Comparison of ENCODE assay signal across 8 mouse cellular contexts in genomic region chr8:26438877-26439276, GRCm38 (mm10).
DNase-seq lines count a peak whose midpoint lies in the region; ATAC-seq and TF ChIP-seq lines count a peak whose summit lies in the region.
"Had no signal": no experiment of that assay in that cellular context is flagged by ENCODE, and none has a peak within 500 bp of the region (broad histone marks: within the 10 kb centered on the region; RNA-seq: fewer than 3 reads in every experiment).

No protein-coding gene starts in this region.

- no peak for TF ChIP-seq CTCF in lung, embryonic 14.5 days (IDR thresholded peaks at IDR 0.05; ENCODE audit: low read depth)

- H3K27ac ChIP-seq in lung, embryonic 14.5 days (ENCODE audit: low read depth): no peak overlapping the region
- peak overlapping the region; percentile 67 for H3K27ac ChIP-seq in hindbrain, embryonic 11.5 days (ENCODE audit: low read depth, low read length)
- no peak overlapping the region for H3K27ac ChIP-seq in kidney, embryonic 16.5 days (ENCODE audit: low read length)
- no peak overlapping the region for H3K27ac ChIP-seq in neural tube, embryonic 14.5 days (ENCODE audit: low read depth, low read length)

- no peak overlapping the region for H3K4me3 ChIP-seq in lung, embryonic 14.5 days (ENCODE audit: low read depth, low read length)
- no peak overlapping the region for H3K4me3 ChIP-seq in hindbrain, embryonic 11.5 days (ENCODE audit: low read depth, low read length)
- peak overlapping the region; percentile 35 for H3K4me3 ChIP-seq in kidney, embryonic 16.5 days (ENCODE audit: low read length)
- H3K4me3 ChIP-seq in neural tube, embryonic 14.5 days (ENCODE audit: low read depth, low read length): no peak overlapping the region; the same call in 1 of the 2 replicates
- H3K4me3 ChIP-seq: myocyte had no signal

- H3K9ac ChIP-seq in lung, embryonic 14.5 days: peak overlapping the region; percentile 20; the same call in 1 of the 2 replicates
- peak overlapping the region; percentile 28; the same call in 1 of the 2 replicates for H3K9ac ChIP-seq in hindbrain, embryonic 11.5 days (ENCODE audit: low read depth, low read length)
- H3K9ac ChIP-seq in kidney, embryonic 16.5 days (replicated peaks; ENCODE audit: low read length): peak overlapping the region; percentile 29; the same call in 1 of the 2 replicates
- no peak overlapping the region; the same call in 1 of the 2 replicates for H3K9ac ChIP-seq in neural tube, embryonic 14.5 days (replicated peaks; ENCODE audit: low read depth, low read length)

- no peak for ATAC-seq in lung, embryonic 14.5 days (ENCODE audit: insufficient read depth)
- peak; percentile 65 for ATAC-seq in hindbrain, embryonic 11.5 days (ENCODE audit: low FRiP score)
- peak; percentile 29; the same call in 1 of the 2 replicates for ATAC-seq in kidney, embryonic 16.5 days (ENCODE audit: low FRiP score, low TSS enrichment)
- ATAC-seq in neural tube, embryonic 14.5 days (ENCODE audit: low read depth): peak; percentile 58; the same call in 1 of the 2 replicates

- H3K36me3 ChIP-seq in lung, embryonic 14.5 days (ENCODE audit: insufficient read depth): no peaks in the 10 kb centered on the region
- no peaks in the 10 kb centered on the region for H3K36me3 ChIP-seq in hindbrain, embryonic 11.5 days (ENCODE audit: control insufficient read depth, insufficient read depth, low read length)
- no peaks in the 10 kb centered on the region for H3K36me3 ChIP-seq in kidney, embryonic 16.5 days (ENCODE audit: insufficient read depth, low read length)
- no peaks in the 10 kb centered on the region for H3K36me3 ChIP-seq in neural tube, embryonic 14.5 days (ENCODE audit: control insufficient read depth, insufficient read depth, low read length)

- H3K4me1 ChIP-seq in lung, embryonic 14.5 days (ENCODE audit: insufficient read depth): peaks cover 4% of the 10 kb centered on the region; the same call in 1 of the 2 replicates
- H3K4me1 ChIP-seq in hindbrain, embryonic 11.5 days (replicated peaks; ENCODE audit: control insufficient read depth, insufficient read depth, low read length): 0 out of 2 replicates have a peak, but pooled peaks cover 3% of the 10 kb centered on the region
- peaks cover 9% of the 10 kb centered on the region; the same call in 1 of the 2 replicates for H3K4me1 ChIP-seq in kidney, embryonic 16.5 days (ENCODE audit: insufficient read depth, low read length)
- peaks cover 9% of the 10 kb centered on the region; the same call in 1 of the 2 replicates for H3K4me1 ChIP-seq in neural tube, embryonic 14.5 days (ENCODE audit: control insufficient read depth, insufficient read depth, low read length)

- DNase-seq in lung, embryonic 14.5 days: peak; percentile 42
- no peak for DNase-seq in lung, adult 18-20 months
- peak; percentile 45 for DNase-seq in hindbrain, embryonic 11.5 days (ENCODE audit: low spot score)
- DNase-seq in frontal cortex, postnatal 36 days (ENCODE audit: low spot score in 2 of 2): no peak
- DNase-seq in left cerebral cortex, postnatal 10 days (ENCODE audit: extremely low spot score in 1 of 2, low spot score in 2 of 2): no peak

- WGBS in lung, embryonic 14.5 days: 19% methylated on average over 16 of the region's 16 CpGs
- WGBS in hindbrain, embryonic 11.5 days: 34% methylated on average over 16 of the region's 16 CpGs
- 7% methylated on average over 16 of the region's 16 CpGs for WGBS in kidney, embryonic 16.5 days
- WGBS in neural tube, embryonic 14.5 days: 6% methylated on average over 16 of the region's 16 CpGs

- no peaks in the 10 kb centered on the region for H3K9me3 ChIP-seq in lung, embryonic 14.5 days (ENCODE audit: low read depth, low read length)
- no peaks in the 10 kb centered on the region for H3K9me3 ChIP-seq in hindbrain, embryonic 11.5 days (ENCODE audit: control insufficient read depth, low read length)
- no peaks in the 10 kb centered on the region for H3K9me3 ChIP-seq in kidney, embryonic 16.5 days (ENCODE audit: low read length)
- H3K9me3 ChIP-seq in neural tube, embryonic 14.5 days (ENCODE audit: control insufficient read depth, low read length): no peaks in the 10 kb centered on the region

- H3K27me3 ChIP-seq in lung, embryonic 14.5 days (ENCODE audit: insufficient read depth, low read length): peaks cover 5% of the 10 kb centered on the region; the same call in 1 of the 2 replicates
- H3K27me3 ChIP-seq in hindbrain, embryonic 11.5 days (ENCODE audit: control insufficient read depth, insufficient read depth, low read length): no peaks in the 10 kb centered on the region
- H3K27me3 ChIP-seq in kidney, embryonic 16.5 days (ENCODE audit: insufficient read depth, low read length): no peaks in the 10 kb centered on the region
- no peaks in the 10 kb centered on the region for H3K27me3 ChIP-seq in neural tube, embryonic 14.5 days (ENCODE audit: control insufficient read depth, insufficient read depth, low read length)

- intact Hi-C loops in left cerebral cortex, postnatal 10 days (cut with DNase I): no loop called here

- H3K4me2 ChIP-seq in lung, embryonic 14.5 days: peak overlapping the region; percentile 54
- H3K4me2 ChIP-seq in hindbrain, embryonic 11.5 days (replicated peaks; ENCODE audit: low read depth, low read length): 0 out of 2 replicates have a peak overlapping the region, but pooled peaks have one; percentile 25
- peak overlapping the region; percentile 55 for H3K4me2 ChIP-seq in kidney, embryonic 16.5 days (replicated peaks; ENCODE audit: low read depth, low read length)
- H3K4me2 ChIP-seq in neural tube, embryonic 14.5 days (ENCODE audit: low read depth, low read length): peak overlapping the region; percentile 26

Comparison
In these comparisons a context has a peak if more than half of its experiments do, and no peak if none do; other contexts are left out.
1. DNase-seq: peak in lung, embryonic 14.5 days (single experiment) and hindbrain, embryonic 11.5 days (single experiment); none in lung, adult 18-20 months (0 of 2), frontal cortex, postnatal 36 days (0 of 2) and left cerebral cortex, postnatal 10 days (0 of 2).
2. Peak in every context shown above with its lines, with median percentiles within 50 percentile points of each other: H3K4me2 ChIP-seq.